Mouse (Mus musculus) ES-Bruce4 (cell line): ENCODE data around the gene Nkx6-1.

ENCODE experiments used
- CTCF ChIP-seq: IDR thresholded peaks from one replicate; pipeline ENCODE4 v1.8.1; 2011; ENCODE audit warnings: low read depth, low read length
- EP300 ChIP-seq: IDR thresholded peaks from 2 replicates; pipeline ENCODE4 v1.6.1; 2011; ENCODE audit warnings: low read depth, low read length; ENCODE audit not compliant: insufficient read depth

GRCm38 (mm10) chr5:101661561-101662211 is 3.1 kb downstream of the Nkx6-1 start:
- no peak for TF ChIP-seq EP300
- TF ChIP-seq CTCF, result no peak
